ENCODE assay signal across 33 mouse cellular contexts in the genomic region with DNA sequence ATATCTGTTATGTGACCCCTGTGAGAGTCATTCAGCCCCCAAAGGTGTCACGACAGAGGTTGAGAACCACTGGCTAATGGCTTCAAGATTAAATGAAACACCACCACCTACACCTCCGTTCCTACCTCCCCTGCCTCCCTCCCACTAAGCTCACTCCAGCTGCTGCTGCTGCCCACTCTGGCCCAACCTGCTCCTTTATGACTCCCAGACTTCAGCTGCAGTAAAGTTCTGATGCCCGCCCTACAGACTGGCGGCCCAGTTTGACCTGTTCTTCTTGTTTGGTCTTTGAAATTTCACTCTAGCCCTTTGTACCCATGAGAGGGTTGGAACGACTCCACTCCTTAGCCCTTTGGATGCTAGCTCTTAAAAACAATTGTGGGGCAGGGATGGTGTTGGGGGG. TPM values are rescaled to one million over a fixed set of nuclear protein-coding genes. Genes with fewer than 3 reads are reported as not detected.
DNase-seq lines count a peak whose midpoint lies in the region; ATAC-seq and TF ChIP-seq lines count a peak whose summit lies in the region.
"Had no signal": no experiment of that assay in that cellular context is flagged by ENCODE, and none has a peak within 500 bp of the region (broad histone marks: within the 10 kb centered on the region; RNA-seq: fewer than 3 reads in every experiment).

No protein-coding gene starts in this region.

- no peaks in the 10 kb centered on the region for H3K36me3 ChIP-seq in heart, embryonic 10.5 days
- no peaks in the 10 kb centered on the region for H3K36me3 ChIP-seq in heart, adult 2 months (ENCODE audit: control insufficient read depth, insufficient read depth, low read length)
- no peaks in the 10 kb centered on the region for H3K36me3 ChIP-seq in intestine, embryonic 15.5 days
- H3K36me3 ChIP-seq in stomach, embryonic 14.5 days (ENCODE audit: control insufficient read depth, insufficient read depth, low read length) = no peaks in the 10 kb centered on the region
- no peaks in the 10 kb centered on the region for H3K36me3 ChIP-seq in stomach, postnatal 0 days (ENCODE audit: control insufficient read depth, insufficient read depth, low read length)
- H3K36me3 ChIP-seq: G1E; heart, embryonic 13.5 days had no signal

- no peaks in the 10 kb centered on the region; the same call in 1 of the 2 replicates for H3K4me1 ChIP-seq in heart, embryonic 10.5 days
- no peaks in the 10 kb centered on the region for H3K4me1 ChIP-seq in heart, adult 2 months (ENCODE audit: control insufficient read depth, insufficient read depth, low read length)
- no peaks in the 10 kb centered on the region for H3K4me1 ChIP-seq in intestine, embryonic 15.5 days (replicated peaks)
- no peaks in the 10 kb centered on the region for H3K4me1 ChIP-seq in stomach, embryonic 14.5 days (ENCODE audit: control insufficient read depth, insufficient read depth, low read length)
- no peaks in the 10 kb centered on the region for H3K4me1 ChIP-seq in stomach, postnatal 0 days (replicated peaks; ENCODE audit: control insufficient read depth, insufficient read depth)

- no peak for TF ChIP-seq EP300 in heart, adult 2 months (IDR thresholded peaks at IDR 0.05; ENCODE audit: insufficient read depth, low read depth, low read length)
- no peak for TF ChIP-seq EP300 in stomach, postnatal 0 days (optimal IDR thresholded peaks at IDR 0.05)

- H3K9ac ChIP-seq in heart, adult 2 months (ENCODE audit: low read depth, low read length) = no peak overlapping the region
- no peak overlapping the region for H3K9ac ChIP-seq in intestine, embryonic 15.5 days
- H3K9ac ChIP-seq in stomach, embryonic 14.5 days (replicated peaks; ENCODE audit: low read depth, low read length) = no peak overlapping the region
- H3K9ac ChIP-seq in stomach, postnatal 0 days (ENCODE audit: low read length) = no peak overlapping the region
- H3K9ac ChIP-seq: forebrain, postnatal 0 days; heart, embryonic 13.5 days; hindbrain, embryonic 14.5 days had no signal

- TF ChIP-seq CTCF in heart, adult 2 months (IDR thresholded peaks at IDR 0.05) = no peak
- TF ChIP-seq CTCF in stomach, postnatal 0 days (IDR thresholded peaks at IDR 0.05; ENCODE audit: low read depth) = no peak

- intact Hi-C loops in heart, adult 2 months (cut with DNase I) = no loop called here
- intact Hi-C loops in gastrocnemius, postnatal 14 days (cut with DNase I; ENCODE audit: low total_unique reads) = loop anchor here (10.0 kb wide), 2 partner anchors 89 to 129 kb away; no protein-coding TSS in a partner anchor

- TF ChIP-seq POLR2A in heart, adult 2 months (IDR thresholded peaks at IDR 0.05; ENCODE audit: insufficient read depth, low read depth, low read length) = no peak

- H3K4me3 ChIP-seq in heart, embryonic 10.5 days = no peak overlapping the region
- H3K4me3 ChIP-seq in heart, adult 2 months = no peak overlapping the region
- no peak overlapping the region for H3K4me3 ChIP-seq in intestine, embryonic 15.5 days (replicated peaks)
- no peak overlapping the region for H3K4me3 ChIP-seq in stomach, embryonic 14.5 days (ENCODE audit: low read depth, low read length)
- H3K4me3 ChIP-seq in stomach, postnatal 0 days (ENCODE audit: low read depth, low read length) = no peak overlapping the region
- H3K4me3 ChIP-seq: gastrocnemius, adult 2 months; heart, embryonic 13.5 days had no signal

- no peaks in the 10 kb centered on the region for H3K79me2 ChIP-seq in heart, adult 2 months (replicated peaks; ENCODE audit: control insufficient read depth, insufficient read depth, low read length)

- no peak overlapping the region for H3K4me2 ChIP-seq in intestine, embryonic 15.5 days (replicated peaks)
- no peak overlapping the region for H3K4me2 ChIP-seq in stomach, embryonic 14.5 days (replicated peaks; ENCODE audit: low read depth, low read length)
- H3K4me2 ChIP-seq in stomach, postnatal 0 days (replicated peaks; ENCODE audit: low read depth) = no peak overlapping the region
- H3K4me2 ChIP-seq: heart, embryonic 13.5 days; hindbrain, embryonic 14.5 days had no signal

- H3K27ac ChIP-seq in heart, embryonic 10.5 days = no peak overlapping the region
- no peak overlapping the region for H3K27ac ChIP-seq in heart, adult 2 months
- no peak overlapping the region for H3K27ac ChIP-seq in intestine, embryonic 15.5 days
- peak overlapping the region; percentile 73; the same call in 1 of the 2 replicates for H3K27ac ChIP-seq in stomach, embryonic 14.5 days (ENCODE audit: low read length)
- H3K27ac ChIP-seq in stomach, postnatal 0 days (replicated peaks) = peak overlapping the region; percentile 81
- H3K27ac ChIP-seq: gastrocnemius, adult 2 months; heart, embryonic 13.5 days; hindbrain, embryonic 14.5 days; hindbrain, postnatal 0 days had no signal

- H3K9me3 ChIP-seq in heart, embryonic 10.5 days = no peaks in the 10 kb centered on the region
- no peaks in the 10 kb centered on the region for H3K9me3 ChIP-seq in intestine, embryonic 15.5 days
- no peaks in the 10 kb centered on the region for H3K9me3 ChIP-seq in stomach, embryonic 14.5 days (ENCODE audit: control insufficient read depth, low read depth, low read length)
- no peaks in the 10 kb centered on the region for H3K9me3 ChIP-seq in stomach, postnatal 0 days (ENCODE audit: control insufficient read depth, low read length)
- H3K9me3 ChIP-seq: G1E; heart, embryonic 13.5 days had no signal

- ATAC-seq in intestine, embryonic 15.5 days = peak; percentile 65
- ATAC-seq in stomach, embryonic 14.5 days (ENCODE audit: insufficient number of reproducible peaks, insufficient read depth, low FRiP score, low read depth) = no peak
- ATAC-seq in stomach, postnatal 0 days (ENCODE audit: low FRiP score, low TSS enrichment) = no peak
- ATAC-seq: forebrain, embryonic 14.5 days; forebrain, postnatal 0 days; hindbrain, postnatal 0 days; Patski had no signal

- peak; percentile 61 for DNase-seq in heart, embryonic 10.5 days (ENCODE audit: low spot score)
- no peak for DNase-seq in heart, adult 2 months
- peak; percentile 42 for DNase-seq in stomach, postnatal 0 days (ENCODE audit: low spot score)
- no peak for DNase-seq in embryo, embryonic 10 days (ENCODE audit: low spot score)
- no peak for DNase-seq in gastrocnemius, postnatal 14 days
- DNase-seq: adrenal gland, postnatal 10 days; adrenal gland, postnatal 36 days; B cell, adult 2 months; cerebellum, adult 18-20 months; cerebellum, postnatal 10 days; cerebellum, postnatal 36 days; forebrain, postnatal 0 days; gastrocnemius, adult 2 months; gastrocnemius, postnatal 25 days; heart, postnatal 14 days; heart, postnatal 4 days had no signal

- WGBS in heart, embryonic 10.5 days = 79% methylated on average over 5 of the region's 5 CpGs
- WGBS in heart, adult 2 months = 93% methylated on average over 5 of the region's 5 CpGs
- 72% methylated on average over 5 of the region's 5 CpGs for WGBS in intestine, embryonic 15.5 days
- 76% methylated on average over 5 of the region's 5 CpGs for WGBS in stomach, embryonic 14.5 days
- 67% methylated on average over 5 of the region's 5 CpGs for WGBS in stomach, postnatal 0 days

- no peaks in the 10 kb centered on the region for H3K27me3 ChIP-seq in heart, embryonic 10.5 days (ENCODE audit: insufficient read depth, poor library complexity, severe bottlenecking)
- no peaks in the 10 kb centered on the region for H3K27me3 ChIP-seq in heart, adult 2 months (ENCODE audit: control insufficient read depth, insufficient read depth, low read length)
- no peaks in the 10 kb centered on the region for H3K27me3 ChIP-seq in intestine, embryonic 15.5 days (replicated peaks)
- H3K27me3 ChIP-seq in stomach, embryonic 14.5 days (ENCODE audit: control insufficient read depth, insufficient read depth, low read length) = no peaks in the 10 kb centered on the region
- H3K27me3 ChIP-seq in stomach, postnatal 0 days (ENCODE audit: control insufficient read depth, insufficient read depth, low read length) = no peaks in the 10 kb centered on the region
- H3K27me3 ChIP-seq: CH12.LX; heart, embryonic 13.5 days; Patski had no signal

RNA-seq across cellular contexts. Expression of gene E330021D16Rik, which starts 10.6 kb away (rescaled TPM):
- polyA plus RNA-seq in heart, embryonic 10.5 days (2016; fragmentation: Nextera tagmentation; extraction: Ambion mirVana) = 0.11 TPM in 1 of 2 replicates, not detected in the other
- total RNA-seq in heart, adult 2 months (2021) = not detected
- not detected in 2 replicates for polyA plus RNA-seq in heart, adult 2 months (2012; rRNA removed)
- 0.19 TPM in 1 of 2 replicates, not detected in the other for polyA plus RNA-seq in intestine, embryonic 15.5 days (2015; fragmentation: Nextera tagmentation; extraction: Ambion mirVana)
- 0.36 TPM in 2 replicates for polyA plus RNA-seq in stomach, embryonic 14.5 days (2014; fragmentation: Nextera tagmentation; extraction: Ambion mirVana)
- 0.05 TPM in 1 of 2 replicates, not detected in the other for polyA plus RNA-seq in stomach, postnatal 0 days (2015; fragmentation: Nextera tagmentation; extraction: Ambion mirVana)
- total RNA-seq in gastrocnemius, postnatal 14 days (2021) = not detected
- total RNA-seq: adrenal gland, adult 18-20 months; adrenal gland, postnatal 10 days; adrenal gland, postnatal 36 days; CH12.LX; gastrocnemius, adult 2 months; gastrocnemius, postnatal 25 days; heart, postnatal 14 days; heart, postnatal 4 days; hindbrain, postnatal 0 days had no signal
- polyA plus RNA-seq: cortical plate, adult 2 months; forebrain, embryonic 11.5 days; forebrain, embryonic 14.5 days; forebrain, postnatal 0 days; frontal cortex, adult 2 months; G1E; gonadal fat pad, adult 2 months; heart, embryonic 13.5 days; heart, embryonic 16.5 days; hindbrain, embryonic 11.5 days; hindbrain, embryonic 14.5 days; hindbrain, postnatal 0 days; intestine, embryonic 14.5 days; Patski had no signal

Comparison
In these comparisons a context has a peak if more than half of its experiments do, and no peak if none do; other contexts are left out.
1. DNase-seq: peak in heart, embryonic 10.5 days (single experiment) and stomach, postnatal 0 days (single experiment); none in heart, adult 2 months (0 of 2), embryo, embryonic 10 days (single experiment) and gastrocnemius, postnatal 14 days (single experiment).
2. H3K27ac ChIP-seq: peak in stomach, embryonic 14.5 days (single experiment) and stomach, postnatal 0 days (single experiment); none in heart, embryonic 10.5 days (single experiment), heart, adult 2 months (single experiment) and intestine, embryonic 15.5 days (single experiment).